Mouse (Mus musculus) G1E (cell line): ENCODE results near the gene Tbx1. TPM values are rescaled to one million over a fixed set of nuclear protein-coding genes. Genes with fewer than 3 reads are reported as not detected.
A peak's percentile ranks its signal among the peaks of the same experiment; 100 is the strongest.

ENCODE experiments used
- ATAC-seq: 2 replicates; pipeline ENCODE4 v1.8.0; 2016; ENCODE audit warnings: mild to moderate bottlenecking; ENCODE audit not compliant: insufficient number of reproducible peaks, poor library complexity, low FRiP score, severe bottlenecking; ENCODE audit errors: extremely low read depth
- DNase-seq: peaks from one replicate; pipeline ENCODE4 v3.0.0; 2012; ENCODE audit warnings: low spot score
- H3K27me3 ChIP-seq: 2 replicates; pipeline ENCODE4 v1.6.1; 2012; ENCODE audit warnings: mild to moderate bottlenecking, low read length, inconsistent platforms; ENCODE audit not compliant: insufficient read depth
- H3K36me3 ChIP-seq: replicated peaks from 2 replicates; pipeline ENCODE3; 2012; ENCODE audit warnings: mild to moderate bottlenecking, inconsistent platforms
- H3K4me1 ChIP-seq: 2 replicates; pipeline ENCODE4 v1.6.1; 2012; ENCODE audit warnings: low read depth, low read length, inconsistent platforms, mixed read lengths; ENCODE audit not compliant: insufficient read depth
- H3K4me3 ChIP-seq: 2 replicates; pipeline ENCODE4 v1.5.1; 2012; ENCODE audit warnings: low read depth, mild to moderate bottlenecking, inconsistent platforms, low read length, moderate library complexity, mixed read lengths
- H3K9me3 ChIP-seq: replicated peaks from 2 replicates; pipeline ENCODE4 v1.6.1; 2012; ENCODE audit warnings: inconsistent platforms
- CTCF ChIP-seq: IDR thresholded peaks from 2 replicates; pipeline ENCODE4 v1.5.1; 2012; ENCODE audit warnings: low read depth, low read length, inconsistent platforms, mixed read lengths
- GATA1 ChIP-seq: IDR thresholded peaks from 2 replicates; pipeline ENCODE4 v1.6.1; 2012; ENCODE audit warnings: borderline replicate concordance, low read length, inconsistent platforms, mixed read lengths
- GATA2 ChIP-seq: IDR thresholded peaks from 2 replicates; pipeline ENCODE4 v1.6.1; 2012; ENCODE audit warnings: low read depth, low read length, inconsistent platforms, borderline replicate concordance
- POLR2AphosphoS5 ChIP-seq: IDR thresholded peaks from 2 replicates; pipeline ENCODE4 v1.6.1; 2012; ENCODE audit warnings: low read depth, low read length, inconsistent platforms; ENCODE audit not compliant: insufficient replicate concordance
- TAL1 ChIP-seq: conservative IDR thresholded peaks from 2 replicates; pipeline ENCODE4 v1.6.1; 2012; ENCODE audit warnings: low read depth, low read length, inconsistent platforms, mixed read lengths
- polyA plus RNA-seq: library from polyadenylated mRNA; stranded (reverse); fragments of >175 nt; gene quantifications from 2 replicates; pipeline ENCODE4 v1.2.3, GENCODE M21; 2012
- total RNA-seq, 2 experiments: library from RNA; stranded (forward) in 1 of 2; stranded (reverse) in 1 of 2; fragments of 200-1000 nt in 1 of 2; fragments of >200 nt in 1 of 2; fragmentation: Nextera tagmentation in 1 of 2; gene quantifications; 2 replicates each; pipeline ENCODE4 v1.2.3; 2014 to 2017

Gene Tbx1
- total and polyA plus RNA-seq, 3 experiments: 0.11 TPM; not detected in 2

- no peaks in the 10 kb centered on the region for H3K36me3 ChIP-seq
- ATAC-seq: no peak
- TF ChIP-seq TAL1 (no peak), GATA2 (no peak), CTCF (no peak), POLR2AphosphoS5 (no peak), GATA1 (no peak)
- no peak for DNase-seq
- no peaks in the 10 kb centered on the region for H3K4me1 ChIP-seq
- peaks cover 26% of the 10 kb centered on the region for H3K9me3 ChIP-seq
- H3K4me3 ChIP-seq: no peak overlapping the region
- peaks cover 37% of the 10 kb centered on the region for H3K27me3 ChIP-seq
Measured at GRCm38 (mm10) chr16:18628206-18628947, 37.9 kb upstream of the Tbx1 start.

- no peaks in the 10 kb centered on the region for H3K36me3 ChIP-seq
- ATAC-seq (no peak), DNase-seq (no peak)
- no peaks in the 10 kb centered on the region for H3K4me1 ChIP-seq
- peaks cover 38% of the 10 kb centered on the region for H3K27me3 ChIP-seq
- peaks cover 29% of the 10 kb centered on the region for H3K9me3 ChIP-seq
- TF ChIP-seq TAL1: no peak
- no peak for TF ChIP-seq POLR2AphosphoS5
- TF ChIP-seq GATA1: no peak
- TF ChIP-seq CTCF: no peak
- TF ChIP-seq GATA2: no peak
- H3K4me3 ChIP-seq: no peak overlapping the region
Measured at GRCm38 (mm10) chr16:18627163-18627562, 36.7 kb upstream of the Tbx1 start.

- DNase-seq (no peak), ATAC-seq (no peak)
- H3K36me3 ChIP-seq: no peaks in the 10 kb centered on the region
- peaks cover 36% of the 10 kb centered on the region for H3K9me3 ChIP-seq
- peak within 1 kb of the TSS; percentile 7; the same call in 1 of the 2 replicates for H3K4me3 ChIP-seq
- H3K4me1 ChIP-seq: no peaks in the 10 kb centered on the region
- TF ChIP-seq GATA1: no peak
- TF ChIP-seq GATA2: no peak
- no peak for TF ChIP-seq TAL1
- no peak for TF ChIP-seq POLR2AphosphoS5
- TF ChIP-seq CTCF: no peak
- H3K27me3 ChIP-seq: peaks cover 42% of the 10 kb centered on the region
Measured at GRCm38 (mm10) chr16:18626376-18626878, 36.0 kb upstream of the Tbx1 start, which contains the start of gene Gm49601. TSS of gene Gm49601 (minus strand) at chr16:18626427.

GRCm38 (mm10) chr16:18625791-18626311 is 35.4 kb upstream of the Tbx1 start:
- Histone ChIP-seq H3K4me3 (0 out of 2 replicates have a peak overlapping the region, but pooled peaks have one; percentile 4), H3K9me3 (peaks cover 41% of the 10 kb centered on the region), H3K4me1 (no peaks in the 10 kb centered on the region), H3K36me3 (no peaks in the 10 kb centered on the region), H3K27me3 (peaks cover 47% of the 10 kb centered on the region)
- DNase-seq (no peak), ATAC-seq (no peak)
- TF ChIP-seq TAL1: no peak
- TF ChIP-seq GATA2: no peak
- TF ChIP-seq POLR2AphosphoS5: no peak
- no peak for TF ChIP-seq CTCF
- no peak for TF ChIP-seq GATA1

- Histone ChIP-seq H3K36me3 (no peaks in the 10 kb centered on the region), H3K4me3 (no peak overlapping the region), H3K9me3 (peaks cover 43% of the 10 kb centered on the region), H3K27me3 (peaks cover 45% of the 10 kb centered on the region), H3K4me1 (no peaks in the 10 kb centered on the region)
- no peak for ATAC-seq
- TF ChIP-seq GATA2 (no peak), POLR2AphosphoS5 (no peak), GATA1 (no peak), TAL1 (no peak), CTCF (no peak)
- no peak for DNase-seq
Measured at GRCm38 (mm10) chr16:18625097-18625496, 34.6 kb upstream of the Tbx1 start.

GRCm38 (mm10) chr16:18624641-18625040 is 34.2 kb upstream of the Tbx1 start:
- no peaks in the 10 kb centered on the region for H3K4me1 ChIP-seq
- no peak overlapping the region for H3K4me3 ChIP-seq
- TF ChIP-seq GATA2: no peak
- TF ChIP-seq GATA1: no peak
- TF ChIP-seq POLR2AphosphoS5: no peak
- no peak for TF ChIP-seq CTCF
- TF ChIP-seq TAL1: no peak
- H3K9me3 ChIP-seq: peaks cover 43% of the 10 kb centered on the region
- DNase-seq: no peak
- peaks cover 47% of the 10 kb centered on the region; the same call in 1 of the 2 replicates for H3K27me3 ChIP-seq
- ATAC-seq: no peak
- H3K36me3 ChIP-seq: no peaks in the 10 kb centered on the region
